Mouse (Mus musculus): Measurements from ENCODE around the gene Rabgef1. TPM values are rescaled to one million over a fixed set of nuclear protein-coding genes. Genes with fewer than 3 reads are reported as not detected.
"Not testable (repeated sequence)": the region's sequence is repeated elsewhere in the genome, so short reads cannot be mapped to it uniquely, and the experiment has no call there.

The Rabgef1 gene
- total RNA-seq, 2 experiments from 2014 or later: 71.7 to 81.0 TPM

GRCm38 (mm10) chr5:130216781-130217180 is 45.2 kb downstream of the Rabgef1 start, which contains the start of gene Tmem248:
TSS of gene Tmem248 (plus strand) at chr5:130217081.
- no peak for DNase-seq

- DNase-seq: no peak
Observed at GRCm38 (mm10) chr5:130217406-130217805, 45.8 kb downstream of the Rabgef1 start.

- DNase-seq: no peak
Observed at GRCm38 (mm10) chr5:130218336-130218735, 46.7 kb downstream of the Rabgef1 start.

- no peak for DNase-seq
Observed at GRCm38 (mm10) chr5:130221316-130221715, 49.7 kb downstream of the Rabgef1 start.

- no peak for DNase-seq
Observed at GRCm38 (mm10) chr5:130221760-130222145, 50.2 kb downstream of the Rabgef1 start.

- DNase-seq: peak; percentile 96
Observed at GRCm38 (mm10) chr5:130222146-130223004, 50.8 kb downstream of the Rabgef1 start.

GRCm38 (mm10) chr5:130226790-130227189 is 55.2 kb downstream of the Rabgef1 start:
- DNase-seq: no peak

- no peak for DNase-seq
Observed at GRCm38 (mm10) chr5:130228120-130228519, 56.5 kb downstream of the Rabgef1 start.

GRCm38 (mm10) chr5:130236302-130236701 is 64.7 kb downstream of the Rabgef1 start:
- DNase-seq: no peak

- no peak for DNase-seq
Observed at GRCm38 (mm10) chr5:130239236-130239635, 67.6 kb downstream of the Rabgef1 start.

- DNase-seq: no peak
Observed at GRCm38 (mm10) chr5:130239856-130240255, 68.3 kb downstream of the Rabgef1 start.

- DNase-seq: no peak
Observed at GRCm38 (mm10) chr5:130241426-130241825, 69.8 kb downstream of the Rabgef1 start.

- DNase-seq: no peak
Observed at GRCm38 (mm10) chr5:130247823-130248222, 76.2 kb downstream of the Rabgef1 start.

GRCm38 (mm10) chr5:130254164-130255016 is 82.8 kb downstream of the Rabgef1 start:
- no peak for DNase-seq

- peak; percentile 96 for DNase-seq
Observed at GRCm38 (mm10) chr5:130255017-130255720, 83.6 kb downstream of the Rabgef1 start, which contains the start of the genes Sbds and Tyw1. TSS of gene Sbds (minus strand) at chr5:130255530. TSS of gene Tyw1 (plus strand) at chr5:130255619.

- DNase-seq: not testable (repeated sequence)
Observed at GRCm38 (mm10) chr5:130255799-130256525, 84.4 kb downstream of the Rabgef1 start.

- DNase-seq: peak; percentile 94
Observed at GRCm38 (mm10) chr5:130256678-130257271, 85.2 kb downstream of the Rabgef1 start.

- DNase-seq: no peak
Observed at GRCm38 (mm10) chr5:130257303-130257702, 85.7 kb downstream of the Rabgef1 start.

- no peak for DNase-seq
Observed at GRCm38 (mm10) chr5:130263454-130263853, 91.9 kb downstream of the Rabgef1 start.

Data from gastrocnemius, postnatal 25 days (tissue).